Mouse (Mus musculus) stomach, postnatal 0 days (tissue): ENCODE measurements around the gene Abr. TPM values are rescaled to one million over a fixed set of nuclear protein-coding genes. Genes with fewer than 3 reads are reported as not detected.

ENCODE experiments used
- ATAC-seq: fragments of 200-750 bp; cut with Nextera tagmentation; 2 replicates; pipeline ENCODE4 v1.8.0; 2017; ENCODE audit not compliant: low FRiP score, low TSS enrichment
- DNase-seq: peaks from one replicate; pipeline ENCODE4 v3.0.0-alpha.2; 2016; ENCODE audit warnings: low spot score
- H3K27ac ChIP-seq: fragments of 300-500 bp; sonication (generic); replicated peaks from 2 replicates; pipeline ENCODE4 v1.5.1; 2014; ENCODE audit warnings: mild to moderate bottlenecking, control low read depth
- H3K27me3 ChIP-seq: fragments of 300-500 bp; sonication (generic); 2 replicates; pipeline ENCODE4 v1.6.1; 2014; ENCODE audit warnings: low read length; ENCODE audit not compliant: control insufficient read depth, insufficient read depth
- H3K36me3 ChIP-seq: fragments of 300-500 bp; sonication (generic); 2 replicates; pipeline ENCODE4 v1.6.1; 2014; ENCODE audit warnings: low read length, mixed read lengths; ENCODE audit not compliant: control insufficient read depth, insufficient read depth
- H3K4me1 ChIP-seq: fragments of 300-500 bp; sonication (generic); replicated peaks from 2 replicates; pipeline ENCODE4 v1.6.1; 2014; ENCODE audit warnings: antibody characterized with exemption; ENCODE audit not compliant: control insufficient read depth, insufficient read depth
- H3K4me2 ChIP-seq: fragments of 300-500 bp; sonication (generic); replicated peaks from 2 replicates; pipeline ENCODE4 v1.6.1; 2014; ENCODE audit warnings: low read depth, mild to moderate bottlenecking, control low read depth, moderate library complexity
- H3K4me3 ChIP-seq: fragments of 300-500 bp; sonication (generic); 2 replicates; pipeline ENCODE4 v1.5.1; 2014; ENCODE audit warnings: low read depth, low read length, control low read depth
- H3K9ac ChIP-seq: fragments of 300-500 bp; sonication (generic); 2 replicates; pipeline ENCODE4 v1.6.1; 2014; ENCODE audit warnings: mild to moderate bottlenecking, low read length, control low read depth, mixed read lengths
- H3K9me3 ChIP-seq: fragments of 300-500 bp; sonication (generic); 2 replicates; pipeline ENCODE4 v1.6.1; 2016; ENCODE audit warnings: low read length; ENCODE audit not compliant: control insufficient read depth
- CTCF ChIP-seq: IDR thresholded peaks from 2 replicates; pipeline ENCODE4 v1.5.1; 2016; ENCODE audit warnings: antibody characterized with exemption, low read depth, mild to moderate bottlenecking, moderate library complexity
- EP300 ChIP-seq: optimal IDR thresholded peaks from 2 replicates; pipeline ENCODE3; 2016; ENCODE audit warnings: antibody characterized with exemption
- WGBS: fragments of 180-500 bp; shearing (Covaris S2); extraction: QIAGEN DNeasy Blood & Tissue Kit; methylation state at CpG from one replicate; pipeline ENCODE4 v1.1.7; 2014; 5-methylcytosine and 5-hydroxymethylcytosine counted together
- polyA plus RNA-seq: library from polyadenylated mRNA; unstranded; fragments of >200 nt; fragmentation: Nextera tagmentation; extraction: Ambion mirVana; gene quantifications from 2 replicates; pipeline ENCODE4 v1.2.1, GENCODE M21; 2015

The Abr gene
- polyA plus RNA-seq, result 19.3 and 21.5 TPM in 2 replicates

- Histone ChIP-seq H3K36me3 (no peaks in the 10 kb centered on the region), H3K27me3 (0 out of 2 replicates have a peak, but pooled peaks cover 2% of the 10 kb centered on the region), H3K4me3 (peak within 1 kb of the TSS; percentile 60), H3K9ac (peak within 1 kb of the TSS; percentile 54), H3K9me3 (no peaks in the 10 kb centered on the region), H3K4me1 (no peaks in the 10 kb centered on the region), H3K27ac (no peak within 1 kb of the TSS), H3K4me2 (peak within 1 kb of the TSS; percentile 99)
- under 1% methylated on average over 31 of the region's 31 CpGs for WGBS
- TF ChIP-seq CTCF, result peak; percentile 58
- no peak for TF ChIP-seq EP300
- ATAC-seq, result peak; percentile 36; the same call in 1 of the 2 replicates
- peak; percentile 56 for DNase-seq
Measured at GRCm38 (mm10) chr11:76622152-76622565, at the start of gene Abr. Gene Abr (minus strand): TSS chr11:76622314.

GRCm38 (mm10) chr11:76667807-76668206 lies 45.7 kb upstream of the Abr start:
- Histone ChIP-seq H3K27me3 (no peaks in the 10 kb centered on the region; the same call in 1 of the 2 replicates), H3K36me3 (no peaks in the 10 kb centered on the region), H3K9ac (no peak overlapping the region), H3K9me3 (no peaks in the 10 kb centered on the region), H3K4me3 (no peak overlapping the region), H3K27ac (no peak overlapping the region), H3K4me1 (no peaks in the 10 kb centered on the region), H3K4me2 (no peak overlapping the region)
- ATAC-seq (no peak), DNase-seq (no peak)
- no peak for TF ChIP-seq EP300
- no peak for TF ChIP-seq CTCF
- WGBS, result 26% methylated on average over 4 of the region's 4 CpGs

- Histone ChIP-seq H3K9ac (peak overlapping the region; percentile 14; the same call in 1 of the 2 replicates), H3K27ac (no peak overlapping the region), H3K4me1 (no peaks in the 10 kb centered on the region), H3K4me3 (peak overlapping the region; percentile 27), H3K36me3 (no peaks in the 10 kb centered on the region), H3K4me2 (peak overlapping the region; percentile 46), H3K9me3 (no peaks in the 10 kb centered on the region), H3K27me3 (no peaks in the 10 kb centered on the region; the same call in 1 of the 2 replicates)
- 10% methylated on average over 35 of the region's 35 CpGs for WGBS
- TF ChIP-seq CTCF, result no peak
- no peak for TF ChIP-seq EP300
- peak; percentile 42 for DNase-seq
- ATAC-seq, result no peak
Measured at GRCm38 (mm10) chr11:76666002-76666649, 44.0 kb upstream of the Abr start.

GRCm38 (mm10) chr11:76661790-76662468 lies 39.8 kb upstream of the Abr start:
- H3K27ac ChIP-seq, result no peak overlapping the region
- H3K9ac ChIP-seq, result no peak overlapping the region
- TF ChIP-seq CTCF, result no peak
- no peak for TF ChIP-seq EP300
- no peak overlapping the region for H3K4me2 ChIP-seq
- no peaks in the 10 kb centered on the region for H3K4me1 ChIP-seq
- WGBS, result 55% methylated on average over 7 of the region's 7 CpGs
- ATAC-seq (no peak), DNase-seq (no peak)
- H3K9me3 ChIP-seq, result no peaks in the 10 kb centered on the region
- no peaks in the 10 kb centered on the region for H3K36me3 ChIP-seq
- no peak overlapping the region for H3K4me3 ChIP-seq
- H3K27me3 ChIP-seq, result no peaks in the 10 kb centered on the region; the same call in 1 of the 2 replicates

GRCm38 (mm10) chr11:76659138-76659930 lies 37.2 kb upstream of the Abr start:
- H3K9ac ChIP-seq, result no peak overlapping the region
- ATAC-seq, result no peak
- TF ChIP-seq CTCF (no peak), EP300 (no peak)

More at GRCm38 (mm10) chr11:76659138-76659930, 37.2 kb upstream of the Abr start:
- no peaks in the 10 kb centered on the region for H3K9me3 ChIP-seq
- no peaks in the 10 kb centered on the region for H3K36me3 ChIP-seq
- H3K27ac ChIP-seq, result no peak overlapping the region
- no peak for DNase-seq
- WGBS, result 43% methylated on average over 14 of the region's 14 CpGs
- no peak overlapping the region for H3K4me3 ChIP-seq
- H3K4me2 ChIP-seq, result no peak overlapping the region
- no peaks in the 10 kb centered on the region for H3K4me1 ChIP-seq
- no peaks in the 10 kb centered on the region for H3K27me3 ChIP-seq
